8 mouse cellular contexts compared by ENCODE assay signal in the genomic region with DNA sequence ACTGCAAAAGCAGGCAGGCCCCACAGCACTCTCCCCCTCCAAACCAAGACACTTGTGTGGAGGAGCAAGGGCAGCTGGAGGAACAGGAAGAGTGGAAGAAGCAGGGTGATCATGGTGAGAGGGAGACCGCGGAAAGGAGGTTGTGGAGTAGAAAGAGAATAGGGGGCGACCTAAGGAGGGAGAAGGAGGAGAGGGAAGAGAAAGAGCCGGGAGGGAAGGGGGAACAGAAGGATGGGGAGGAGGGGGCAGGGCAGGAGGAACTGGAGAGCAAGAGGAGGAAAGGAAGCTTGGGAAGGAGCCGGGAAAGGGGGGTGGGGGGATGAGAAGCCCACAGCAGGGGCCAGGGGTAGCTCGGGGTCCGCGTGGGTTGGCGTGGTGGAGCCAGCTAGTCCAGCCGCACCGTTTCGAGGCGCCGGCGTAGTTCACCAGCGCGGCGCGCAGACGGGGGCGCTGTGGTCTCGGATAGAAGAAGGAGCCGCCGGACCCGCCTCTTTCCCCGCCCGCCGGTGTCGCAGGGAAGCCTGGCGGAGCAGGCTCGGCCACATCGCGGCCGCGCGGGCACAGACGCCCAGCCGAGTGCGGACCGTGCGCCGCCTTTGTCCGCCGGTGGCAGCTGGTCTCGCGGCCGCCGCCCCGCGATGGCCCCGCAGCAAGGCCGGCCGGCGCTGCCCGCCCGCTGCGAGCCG. TPM values are rescaled to one million over a fixed set of nuclear protein-coding genes. Genes with fewer than 3 reads are reported as not detected.
DNase-seq lines count a peak whose midpoint lies in the region; ATAC-seq lines count a peak whose summit lies in the region.

A gene (plus strand): TSS at position 622 of the 686 bp plus-strand sequence.

- H3K4me3 ChIP-seq in limb, embryonic 10.5 days, result peak within 1 kb of the TSS; percentile 83
- peak within 1 kb of the TSS; percentile 68 for H3K4me3 ChIP-seq in midbrain, embryonic 13.5 days (replicated peaks)

- peak within 1 kb of the TSS; percentile 69 for H3K4me2 ChIP-seq in midbrain, embryonic 13.5 days (replicated peaks)

- peaks cover 26% of the 10 kb centered on the region for H3K36me3 ChIP-seq in limb, embryonic 10.5 days
- H3K36me3 ChIP-seq in midbrain, embryonic 13.5 days, result peaks cover 23% of the 10 kb centered on the region

- H3K4me1 ChIP-seq in limb, embryonic 10.5 days, result peaks cover 35% of the 10 kb centered on the region
- H3K4me1 ChIP-seq in midbrain, embryonic 13.5 days (replicated peaks), result peaks cover 20% of the 10 kb centered on the region

- H3K27ac ChIP-seq in limb, embryonic 10.5 days, result peak within 1 kb of the TSS; percentile 96
- peak within 1 kb of the TSS; percentile 94 for H3K27ac ChIP-seq in midbrain, embryonic 13.5 days

- ATAC-seq in granulocyte monocyte progenitor cell, adult 5-6 weeks (replicated peaks; ENCODE audit: poor library complexity, severe bottlenecking), result peak; percentile 95
- ATAC-seq in midbrain, embryonic 13.5 days, result peak; percentile 93
- no peak for ATAC-seq in activated CD4-positive, CD25-positive, alpha-beta regulatory T cell, adult 4 months

- H3K9me3 ChIP-seq in limb, embryonic 10.5 days (replicated peaks), result no peaks in the 10 kb centered on the region
- no peaks in the 10 kb centered on the region for H3K9me3 ChIP-seq in midbrain, embryonic 13.5 days

- H3K27me3 ChIP-seq in limb, embryonic 10.5 days (ENCODE audit: low read depth, poor library complexity, severe bottlenecking), result no peaks in the 10 kb centered on the region
- H3K27me3 ChIP-seq in midbrain, embryonic 13.5 days, result no peaks in the 10 kb centered on the region

- WGBS in limb, embryonic 10.5 days, result under 1% methylated on average over 58 of the region's 58 CpGs
- WGBS in midbrain, embryonic 13.5 days, result under 1% methylated on average over 53 of the region's 58 CpGs

- peak within 1 kb of the TSS; percentile 86 for H3K9ac ChIP-seq in midbrain, embryonic 13.5 days (replicated peaks)

- peak; percentile 98 for DNase-seq in adrenal gland, postnatal 10 days
- DNase-seq in embryo, embryonic 11.5 days (ENCODE audit: low read depth, low spot score), result peak; percentile 81
- peak; percentile 93 for DNase-seq in kidney, adult 18-20 months
- DNase-seq in limb, embryonic 10.5 days (ENCODE audit: low spot score), result peak; percentile 94
- DNase-seq in spleen, adult 12 weeks (ENCODE audit: low spot score), result peak; percentile 7

RNA-seq across cellular contexts. Expression of the gene that starts here (rescaled TPM):
- total RNA-seq in adrenal gland, postnatal 10 days (2021), result 10 to 100 TPM; 42.8 to 48.5 TPM
- total RNA-seq in granulocyte monocyte progenitor cell, adult 5-6 weeks (2014; fragmentation: Nextera tagmentation), result 3.8 and 6.0 TPM in 2 replicates
- 4.8 and 5.3 TPM in 2 replicates for total RNA-seq in granulocyte monocyte progenitor cell, adult 5-6 weeks (2017)
- polyA plus RNA-seq in limb, embryonic 10.5 days (2016; fragmentation: Nextera tagmentation; extraction: Ambion mirVana), result 6.7 and 7.3 TPM in 2 replicates
- 9.3 and 11.6 TPM in 2 replicates for polyA plus RNA-seq in midbrain, embryonic 13.5 days (2015; fragmentation: Nextera tagmentation; extraction: Ambion mirVana)
- polyA plus RNA-seq in activated CD4-positive, CD25-positive, alpha-beta regulatory T cell, adult 4 months (2017; shearing (Covaris generic)), result not detected

Comparison
In these comparisons a context has a peak if more than half of its experiments do, and no peak if none do; other contexts are left out.
1. RNA of the gene that starts here (total RNA-seq): 42.8 to 48.5 TPM in adrenal gland, postnatal 10 days; 3.8 to 6.0 TPM in granulocyte monocyte progenitor cell, adult 5-6 weeks; every median in the first group is over 4 times any median in the second.
2. DNase-seq: peak in every context shown above with its lines; median percentile 98 in adrenal gland, postnatal 10 days; 94 in limb, embryonic 10.5 days; 93 in kidney, adult 18-20 months; 81 in embryo, embryonic 11.5 days; 7 in spleen, adult 12 weeks.